Mouse (Mus musculus) kidney, postnatal 0 days (tissue): ENCODE measurements at regions not wholly inside any gene's neighbourhood (a gene's known extent, or its start where the extent isn't known, plus 50 kb on each side); places are given as distances from the start of the nearest gene placed in this dataset.
A peak's percentile ranks its signal among the peaks of the same experiment; 100 is the strongest.

Source experiments
- ATAC-seq: fragments of 200-750 bp; cut with Nextera tagmentation; replicated peaks from 2 replicates; pipeline ENCODE4 v1.8.0; 2017; ENCODE audit warnings: low read depth, moderate number of reproducible peaks, moderate TSS enrichment, moderate library complexity; ENCODE audit not compliant: low FRiP score
- DNase-seq: peaks from one replicate; pipeline ENCODE4 v3.0.0-alpha.2; 2016; ENCODE audit warnings: low spot score
- H3K27ac ChIP-seq: fragments of 300-500 bp; sonication (generic); 2 replicates; pipeline ENCODE4 v1.5.1; 2014; ENCODE audit warnings: mild to moderate bottlenecking
- H3K27me3 ChIP-seq: fragments of 300-500 bp; sonication (generic); 2 replicates; pipeline ENCODE4 v1.6.1; 2014; ENCODE audit warnings: low read length, mixed read lengths; ENCODE audit not compliant: insufficient read depth
- H3K36me3 ChIP-seq: fragments of 300-500 bp; sonication (generic); 2 replicates; pipeline ENCODE4 v1.6.1; 2014; ENCODE audit warnings: low read length, mixed read lengths; ENCODE audit not compliant: insufficient read depth
- H3K4me1 ChIP-seq: fragments of 300-500 bp; sonication (generic); replicated peaks from 2 replicates; pipeline ENCODE4 v1.6.1; 2014; ENCODE audit warnings: antibody characterized with exemption, low read length, mixed read lengths; ENCODE audit not compliant: insufficient read depth
- H3K4me2 ChIP-seq: fragments of 300-500 bp; sonication (generic); 2 replicates; pipeline ENCODE4 v1.6.1; 2014; ENCODE audit warnings: mild to moderate bottlenecking, low read length, moderate library complexity, mixed read lengths
- H3K4me3 ChIP-seq: fragments of 300-500 bp; sonication (generic); replicated peaks from 2 replicates; pipeline ENCODE4 v1.5.1; 2014; ENCODE audit warnings: low read depth, low read length
- H3K9ac ChIP-seq: fragments of 300-500 bp; sonication (generic); 2 replicates; pipeline ENCODE4 v1.6.1; 2014; ENCODE audit warnings: low read depth, low read length
- H3K9me3 ChIP-seq: fragments of 300-500 bp; sonication (generic); replicated peaks from 2 replicates; pipeline ENCODE4 v1.6.1; 2016; ENCODE audit warnings: low read length, inconsistent platforms, mixed read lengths
- CTCF ChIP-seq: IDR thresholded peaks from 2 replicates; pipeline ENCODE4 v1.5.1; 2016; ENCODE audit warnings: antibody characterized with exemption, low read depth, mild to moderate bottlenecking, moderate library complexity
- WGBS: fragments of 180-500 bp; shearing (Covaris S2); extraction: QIAGEN DNeasy Blood & Tissue Kit; methylation state at CpG from one replicate; pipeline ENCODE4 v1.1.7; 2014; 5-methylcytosine and 5-hydroxymethylcytosine counted together

DNA sequence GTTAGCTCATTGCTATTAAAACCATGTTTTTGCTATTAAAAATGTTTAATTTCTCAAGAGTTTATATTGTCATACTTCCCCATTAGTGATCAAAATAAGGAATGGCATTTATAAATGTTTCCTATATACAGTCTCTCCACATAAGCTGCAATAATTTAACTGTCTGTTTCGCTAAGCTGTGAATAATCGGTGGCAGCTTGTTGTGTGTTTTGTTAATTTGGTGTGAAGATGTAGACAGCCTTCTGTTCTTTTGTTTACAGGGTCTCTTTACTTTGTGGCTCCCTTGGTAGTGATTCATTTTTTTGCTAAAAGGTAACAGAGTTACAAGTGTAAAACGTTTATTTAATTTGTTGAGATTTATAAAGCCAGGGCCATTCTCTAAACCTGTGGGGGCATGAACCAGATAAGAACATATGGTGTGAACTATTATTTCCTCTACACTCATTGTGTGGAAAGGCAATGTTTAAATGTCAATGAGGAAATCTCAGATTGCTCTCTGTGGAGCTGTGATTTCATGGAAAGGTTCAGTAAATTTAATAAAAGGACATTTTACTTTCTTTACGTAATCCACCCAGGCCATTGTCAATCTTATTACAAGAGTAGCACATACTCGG is 108.9 kb upstream of the Pot1a start:
- H3K4me1 ChIP-seq: no peaks in the 10 kb centered on the region
- H3K9me3 ChIP-seq: no peaks in the 10 kb centered on the region
- WGBS: 61% methylated on average over 5 of the region's 5 CpGs
- no peak overlapping the region for H3K4me3 ChIP-seq
- no peaks in the 10 kb centered on the region for H3K36me3 ChIP-seq
- TF ChIP-seq CTCF: no peak
- no peak overlapping the region for H3K27ac ChIP-seq
- no peak overlapping the region for H3K9ac ChIP-seq
- DNase-seq: no peak
- H3K4me2 ChIP-seq: no peak overlapping the region
- H3K27me3 ChIP-seq: no peaks in the 10 kb centered on the region
- no peak for ATAC-seq

DNA sequence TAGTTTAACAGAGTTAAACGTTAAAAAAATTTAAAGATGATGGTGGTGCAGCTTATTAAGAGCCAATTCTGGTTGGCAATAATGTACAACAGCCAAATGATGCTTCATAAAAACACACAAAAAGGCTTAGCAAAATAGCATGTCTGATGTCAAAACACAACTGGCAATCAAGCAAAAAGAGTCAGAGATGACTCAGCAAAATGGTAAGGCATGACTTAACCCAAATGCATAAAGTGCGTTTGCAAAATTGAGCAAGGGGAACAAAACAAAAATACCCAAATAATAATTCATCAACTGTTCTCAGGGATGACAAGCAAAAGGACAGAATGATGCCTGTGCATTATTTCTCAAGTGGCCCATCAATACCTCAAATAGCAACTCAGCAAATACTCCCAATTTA is 105.1 kb upstream of the Pot1a start:
- H3K27ac ChIP-seq: no peak overlapping the region
- TF ChIP-seq CTCF: no peak
- no peaks in the 10 kb centered on the region for H3K27me3 ChIP-seq
- DNase-seq: no peak
- H3K9ac ChIP-seq: no peak overlapping the region
- H3K4me3 ChIP-seq: no peak overlapping the region
- H3K9me3 ChIP-seq: no peaks in the 10 kb centered on the region
- no peak for ATAC-seq
- 86% methylated on average over 2 of the region's 2 CpGs for WGBS
- H3K4me2 ChIP-seq: no peak overlapping the region
- no peaks in the 10 kb centered on the region for H3K4me1 ChIP-seq
- H3K36me3 ChIP-seq: no peaks in the 10 kb centered on the region

- TF ChIP-seq CTCF: peak; percentile 45
- Histone ChIP-seq H3K36me3 (no peaks in the 10 kb centered on the region), H3K27ac (no peak overlapping the region), H3K4me1 (no peaks in the 10 kb centered on the region), H3K27me3 (no peaks in the 10 kb centered on the region), H3K4me3 (no peak overlapping the region), H3K9ac (no peak overlapping the region), H3K4me2 (no peak overlapping the region), H3K9me3 (no peaks in the 10 kb centered on the region)
- ATAC-seq (no peak), DNase-seq (peak; percentile 49)
Measured at GRCm38 (mm10) chr6:25899944-25900343, 90.9 kb upstream of the Pot1a start.

- Histone ChIP-seq H3K4me3 (no peak overlapping the region), H3K4me2 (no peak overlapping the region), H3K9me3 (no peaks in the 10 kb centered on the region), H3K9ac (no peak overlapping the region), H3K4me1 (no peaks in the 10 kb centered on the region), H3K27ac (no peak overlapping the region), H3K27me3 (no peaks in the 10 kb centered on the region), H3K36me3 (no peaks in the 10 kb centered on the region)
- ATAC-seq (no peak), DNase-seq (no peak)
- TF ChIP-seq CTCF: peak; percentile 48
- 69% methylated on average over 5 of the region's 5 CpGs for WGBS
Measured at GRCm38 (mm10) chr6:25894454-25895250, 85.6 kb upstream of the Pot1a start.

- DNase-seq: no peak
- H3K4me1 ChIP-seq: no peaks in the 10 kb centered on the region
- TF ChIP-seq CTCF: no peak
- WGBS: 93% methylated on average over 3 of the region's 3 CpGs
- H3K9me3 ChIP-seq: no peaks in the 10 kb centered on the region
- H3K4me3 ChIP-seq: no peak overlapping the region
- no peaks in the 10 kb centered on the region for H3K27me3 ChIP-seq
- H3K27ac ChIP-seq: no peak overlapping the region
- no peak overlapping the region for H3K9ac ChIP-seq
- H3K4me2 ChIP-seq: no peak overlapping the region
- no peak for ATAC-seq
- H3K36me3 ChIP-seq: no peaks in the 10 kb centered on the region
Measured at GRCm38 (mm10) chr6:25867922-25868321, 58.9 kb upstream of the Pot1a start.
